Mouse (Mus musculus): ENCODE measurements around the gene Gan.

GRCm38 (mm10) chr8:117165542-117165941 lies 7.6 kb downstream of the Gan start:
- TF ChIP-seq CTCF (IDR thresholded peaks at IDR 0.05; ENCODE audit: low read depth) (no peak), EP300 (IDR thresholded peaks at IDR 0.05; ENCODE audit: low read depth) (no peak)
